Mouse (Mus musculus) subcutaneous adipose tissue, adult 2 months (tissue): ENCODE data around the gene Erich3. TPM values are rescaled to one million over a fixed set of nuclear protein-coding genes. Genes with fewer than 3 reads are reported as not detected.

Experiments used
- polyA plus RNA-seq: library from polyadenylated mRNA; depleted of rRNA; stranded (reverse); fragments of >200 nt; gene quantifications from 2 replicates; pipeline ENCODE4 v1.2.3, GENCODE M21; 2012; ENCODE audit warnings: low replicate concordance; rRNA removed

Erich3 gene
- polyA plus RNA-seq: 0.06 and 0.37 TPM in 2 replicates

GRCm38 (mm10) chr3:154663545-154663944 lies at the start of gene Erich3:
TSS of gene Erich3 (plus strand) at chr3:154663859.

Other genes with a start within 250 kb of the Erich3 start
- 13.5 and 23.1 TPM in 2 replicates for gene Cryz, start 67.1 kb upstream of the Erich3 start, polyA plus RNA-seq
- gene Tyw3, start 66.8 kb upstream of the Erich3 start, polyA plus RNA-seq: 7.1 and 13.1 TPM in 2 replicates